Mouse (Mus musculus): ENCODE results near the gene Gpr152.

DNA sequence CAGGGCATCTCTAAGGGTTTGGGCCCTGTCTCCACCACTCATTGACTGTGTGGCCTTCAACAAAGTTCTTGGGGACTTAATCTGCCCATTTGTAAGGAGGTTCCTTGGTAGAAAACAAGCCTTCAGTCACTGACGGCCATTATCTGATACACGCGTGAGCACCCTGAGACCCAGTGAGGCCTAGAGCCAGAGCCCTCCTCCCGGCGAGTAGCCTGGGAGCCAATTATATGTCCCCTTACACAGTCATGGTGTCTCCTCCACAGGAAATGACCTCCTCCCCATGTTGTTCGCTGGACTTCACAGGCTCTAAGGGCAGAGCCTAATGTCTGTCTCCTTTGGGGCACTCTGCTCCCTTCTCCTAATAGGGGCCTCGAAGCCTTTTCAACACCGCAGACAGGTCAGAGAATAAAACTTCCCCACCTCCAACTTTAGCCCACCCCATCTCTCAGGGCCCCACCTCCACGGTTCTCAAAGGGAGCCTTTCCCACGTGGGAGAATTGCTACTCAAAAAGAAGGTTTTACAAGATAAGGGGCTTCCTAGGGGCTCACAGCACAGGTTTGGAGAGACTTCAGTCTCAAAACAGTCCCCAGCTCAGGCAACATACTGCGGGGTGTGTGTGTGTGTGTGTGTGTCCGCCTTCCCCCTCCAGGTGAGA, 6.9 kb downstream of the Gpr152 start:
- no peak for TF ChIP-seq POLR2A (IDR thresholded peaks at IDR 0.05; ENCODE audit: low read depth, low read length)
- no peak for TF ChIP-seq CTCF (IDR thresholded peaks at IDR 0.05; ENCODE audit: extremely low read depth, insufficient read length, insufficient replicate concordance, low read depth, low read length)

All from small intestine, adult 2 months (tissue).